Mouse (Mus musculus) CH12.LX (cell line): ENCODE results near the gene Ninj1. TPM values are rescaled to one million over a fixed set of nuclear protein-coding genes. Genes with fewer than 3 reads are reported as not detected.

ENCODE experiments used
- DNase-seq: peaks from one replicate; pipeline ENCODE4 v3.0.0-alpha.2; 2013; ENCODE audit errors: extremely low read depth
- H3K27ac ChIP-seq: 2 replicates; pipeline ENCODE4 v1.5.1; 2012; ENCODE audit warnings: low read depth, mild to moderate bottlenecking, control low read depth, moderate library complexity; ENCODE audit not compliant: insufficient read depth
- H3K27me3 ChIP-seq: replicated peaks from 2 replicates; pipeline ENCODE3; 2012; ENCODE audit warnings: inconsistent platforms
- H3K36me3 ChIP-seq, 2 experiments: replicated peaks in 1 of 2; 2 replicates each; pipeline versions ENCODE3 to v1.6.1; 2012; ENCODE audit warnings: inconsistent platforms in 1 of 2, low read length in 1 of 2, mild to moderate bottlenecking in 1 of 2, mixed read lengths in 1 of 2, moderate library complexity in 1 of 2; ENCODE audit not compliant: control insufficient read depth in 1 of 2, insufficient read depth in 1 of 2
- H3K4me1 ChIP-seq, 2 experiments: 2 replicates each; pipeline ENCODE4 v1.6.1; 2012; ENCODE audit warnings: inconsistent platforms in 1 of 2, moderate library complexity in 1 of 2; ENCODE audit not compliant: insufficient read depth in 2 of 2, control insufficient read depth in 1 of 2
- H3K4me2 ChIP-seq: 2 replicates; pipeline ENCODE4 v1.6.1; 2012; ENCODE audit warnings: low read depth, mild to moderate bottlenecking, control low read depth; ENCODE audit not compliant: poor library complexity, insufficient read depth, severe bottlenecking
- H3K4me3 ChIP-seq, 3 experiments: fragments of 150-350 bp in 1 of 3; sonication (generic) in 1 of 3; replicated peaks in 1 of 3; 2 replicates each; pipeline versions ENCODE3 to v1.5.1; 2011 to 2012; ENCODE audit warnings: low read depth in 2 of 3, low read length in 2 of 3, mild to moderate bottlenecking in 2 of 3, moderate library complexity in 2 of 3, control low read depth in 1 of 3, improper control_type of control experiment in 1 of 3, inconsistent platforms in 1 of 3, mixed read lengths in 1 of 3; ENCODE audit not compliant: poor library complexity in 1 of 3
- H3K79me2 ChIP-seq: replicated peaks from 2 replicates; pipeline ENCODE4 v1.6.1; 2012; ENCODE audit warnings: mild to moderate bottlenecking, moderate library complexity; ENCODE audit not compliant: control insufficient read depth, poor library complexity, insufficient read depth, severe bottlenecking; ENCODE audit errors: extremely low read depth
- H3K9ac ChIP-seq: 2 replicates; pipeline ENCODE4 v1.6.1; 2012; ENCODE audit warnings: low read depth, mild to moderate bottlenecking, control low read depth, moderate library complexity; ENCODE audit not compliant: insufficient read depth
- H3K9me3 ChIP-seq: replicated peaks from 2 replicates; pipeline ENCODE3; 2012; ENCODE audit warnings: low read length, inconsistent platforms, mixed read lengths
- CHD2 ChIP-seq: IDR thresholded peaks from 2 replicates; pipeline ENCODE4 v1.6.1; 2011; ENCODE audit warnings: low read length, improper control_type of control experiment
- ETS1 ChIP-seq: conservative IDR thresholded peaks from 2 replicates; pipeline ENCODE4 v1.6.1; 2012; ENCODE audit warnings: low read depth, mild to moderate bottlenecking, inconsistent platforms, low read length, improper control_type of control experiment, moderate library complexity
- HCFC1 ChIP-seq: IDR thresholded peaks from 2 replicates; pipeline ENCODE4 v1.6.1; 2012; ENCODE audit warnings: low read depth, mild to moderate bottlenecking, inconsistent platforms, low read length, improper control_type of control experiment
- IRF4 ChIP-seq: IDR thresholded peaks from 2 replicates; pipeline ENCODE4 v1.6.1; 2014; ENCODE audit warnings: low read depth, mild to moderate bottlenecking, inconsistent platforms, low read length, improper control_type of control experiment
- JUN ChIP-seq: IDR thresholded peaks from 2 replicates; pipeline ENCODE4 v1.6.1; 2011; ENCODE audit warnings: low read depth, mild to moderate bottlenecking, low read length, improper control_type of control experiment, moderate library complexity; ENCODE audit not compliant: insufficient read depth
- JUND ChIP-seq: conservative IDR thresholded peaks from 2 replicates; pipeline ENCODE4 v1.6.1; 2011; ENCODE audit warnings: low read depth, low read length, improper control_type of control experiment
- MAFK ChIP-seq: IDR thresholded peaks from 2 replicates; pipeline ENCODE4 v1.6.1; 2011; ENCODE audit warnings: low read length, improper control_type of control experiment; ENCODE audit not compliant: insufficient replicate concordance
- MAZ ChIP-seq: IDR thresholded peaks from 2 replicates; pipeline ENCODE4 v1.6.1; 2012; ENCODE audit warnings: low read depth, mild to moderate bottlenecking, inconsistent platforms, low read length, improper control_type of control experiment, moderate library complexity
- MEF2A ChIP-seq: IDR thresholded peaks from 2 replicates; pipeline ENCODE4 v1.6.1; 2014; ENCODE audit warnings: low read depth, mild to moderate bottlenecking, inconsistent platforms, low read length, improper control_type of control experiment, borderline replicate concordance
- NELFE ChIP-seq: IDR thresholded peaks from 2 replicates; pipeline ENCODE4 v1.6.1; 2011; ENCODE audit warnings: low read depth, low read length, improper control_type of control experiment
- SMC3 ChIP-seq: IDR thresholded peaks from 2 replicates; pipeline ENCODE4 v1.6.1; 2011; ENCODE audit warnings: low read depth, low read length, improper control_type of control experiment
- UBTF ChIP-seq: IDR thresholded peaks from 2 replicates; pipeline ENCODE4 v1.6.1; 2012; ENCODE audit warnings: low read depth, mild to moderate bottlenecking, inconsistent platforms, low read length, improper control_type of control experiment, moderate library complexity
- USF2 ChIP-seq: conservative IDR thresholded peaks from 2 replicates; pipeline ENCODE4 v1.6.1; 2011; ENCODE audit warnings: low read depth, low read length, improper control_type of control experiment
- ZC3H11A ChIP-seq: IDR thresholded peaks from 2 replicates; pipeline ENCODE4 v1.6.1; 2012; ENCODE audit warnings: low read depth, mild to moderate bottlenecking, inconsistent platforms, low read length, improper control_type of control experiment
- dilution Hi-C: fragments of 300-500 bp; cut with MboI; formaldehyde crosslinking; loops from 2 replicates; pipeline ENCODE4 v1.14.3; 2020; ENCODE audit warnings: low sequenced_read_pairs; ENCODE audit not compliant: extremely low pct_unique_long_range_greater_than_20kb, extremely low pct_ligation_motif_present
- in situ Hi-C: fragments of 300-500 bp; cut with MboI; formaldehyde crosslinking; loops from 3 replicates; pipeline ENCODE4 v1.14.3; 2019; ENCODE audit warnings: low sequenced_read_pairs, low pct_ligation_motif_present, low pct_unique_long_range_greater_than_20kb, mixed read lengths
- polyA plus RNA-seq: library from polyadenylated mRNA; unstranded; fragments of >175 nt; gene quantifications from 2 replicates; pipeline ENCODE4 v1.2.1, GENCODE M21; 2012; ENCODE audit warnings: low read depth; ENCODE audit not compliant: insufficient read length
- total RNA-seq, 2 experiments: library from RNA; depleted of rRNA; stranded (reverse); fragments of 300-350 nt in 1 of 2; fragments of >200 nt in 1 of 2; gene quantifications; 2 replicates each; pipeline ENCODE4 v1.2.3; 2012 to 2014

Ninj1 gene
- total and polyA plus RNA-seq, 3 experiments: 12.7 to 25.2 (median 21.2) TPM

DNA sequence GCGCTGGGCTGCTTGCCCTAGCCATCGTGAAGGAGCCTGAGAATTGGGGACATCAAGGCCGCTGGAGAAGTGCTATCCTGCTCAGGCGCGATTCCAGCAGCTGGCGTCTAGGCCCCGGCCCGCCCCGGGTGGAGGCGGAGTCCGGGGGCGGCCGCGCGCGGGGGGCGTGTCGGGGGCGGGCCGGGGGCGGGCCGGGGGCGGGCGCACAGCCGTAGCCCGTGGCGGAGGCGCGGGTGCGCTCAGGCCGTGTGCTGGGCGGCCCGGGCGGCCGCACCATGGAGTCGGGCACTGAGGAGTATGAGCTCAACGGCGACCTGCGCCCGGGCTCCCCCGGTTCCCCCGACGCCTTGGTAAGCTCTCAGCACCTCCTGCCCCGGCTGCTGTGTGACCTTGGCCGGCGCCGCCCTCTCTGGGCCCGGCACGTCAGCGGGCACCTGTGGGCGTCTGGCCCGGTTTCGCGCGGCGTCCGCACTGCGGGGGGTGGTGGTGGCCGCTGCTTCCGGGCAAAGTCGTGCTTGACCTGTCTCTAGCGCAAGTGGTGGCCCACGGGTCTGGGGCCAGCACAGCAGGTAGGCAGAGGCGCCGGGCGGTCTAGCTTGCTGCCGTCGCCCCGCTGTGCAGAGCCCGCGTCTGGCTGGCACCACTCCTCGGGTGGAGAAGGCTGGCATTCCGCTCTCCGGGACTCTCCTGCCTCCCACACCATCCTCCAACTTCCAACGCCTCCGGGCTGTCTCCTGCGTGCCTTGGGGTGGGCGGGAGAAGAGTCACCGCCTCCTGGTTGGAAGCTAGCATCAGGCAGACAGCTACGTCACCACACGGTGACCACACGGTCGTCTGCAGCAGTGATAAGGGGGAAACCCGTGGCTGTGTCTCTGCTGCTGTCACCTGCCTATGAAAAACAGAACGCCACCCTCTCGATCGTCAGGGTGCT is at the start of gene Ninj1 (continued):
- TF ChIP-seq NELFE: peak; percentile 69; the same call in 1 of the 2 replicates
- TF ChIP-seq, all 38 proteins: peak for 18

DNA sequence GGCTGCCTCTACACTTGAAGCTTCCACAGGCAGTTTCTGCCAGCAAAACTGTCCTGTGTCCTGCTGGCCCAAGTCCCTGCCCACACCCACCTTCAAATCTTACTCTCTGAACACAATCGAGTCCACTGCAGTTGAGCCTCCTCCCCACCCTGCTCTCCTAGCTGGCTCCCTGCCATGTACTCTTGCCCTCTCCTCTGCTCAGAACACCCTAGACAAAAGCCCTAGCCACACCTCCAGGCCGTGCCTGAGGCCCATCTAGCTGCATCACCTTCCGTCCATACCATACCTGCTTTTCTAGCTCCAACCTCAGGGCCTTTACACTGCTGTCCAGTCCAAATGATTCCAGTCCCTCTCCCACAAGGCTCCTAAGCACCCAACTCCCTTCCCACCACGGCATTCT is 46.7 kb upstream of the Ninj1 start:
- Histone ChIP-seq H3K27ac (no peak overlapping the region), H3K9me3 (no peaks in the 10 kb centered on the region), H3K36me3 (no peaks in the 10 kb centered on the region), H3K4me3 (no peak overlapping the region), H3K79me2 (no peaks in the 10 kb centered on the region), H3K4me1 (no peaks in the 10 kb centered on the region), H3K27me3 (peaks cover 6% of the 10 kb centered on the region), H3K4me2 (no peak overlapping the region), H3K9ac (no peak overlapping the region)
- dilution Hi-C loops (no loop called here), in situ Hi-C loops (no loop called here)
- no peak for TF ChIP-seq MEF2A
- TF ChIP-seq ZC3H11A: no peak
- no peak for TF ChIP-seq IRF4
- no peak for TF ChIP-seq UBTF
- DNase-seq: no peak

- H3K9me3 ChIP-seq: peaks cover 4% of the 10 kb centered on the region
- dilution Hi-C loops: no loop called here
- H3K4me1 ChIP-seq: no peaks in the 10 kb centered on the region
- H3K36me3 ChIP-seq: no peaks in the 10 kb centered on the region
- no peak overlapping the region for H3K4me3 ChIP-seq
- in situ Hi-C loops: no loop called here
- no peak overlapping the region for H3K27ac ChIP-seq
- no peak overlapping the region for H3K9ac ChIP-seq
- peaks cover 7% of the 10 kb centered on the region for H3K27me3 ChIP-seq
- H3K79me2 ChIP-seq: no peaks in the 10 kb centered on the region
- no peak overlapping the region for H3K4me2 ChIP-seq
- DNase-seq: no peak
- no peak for TF ChIP-seq ETS1
Measured at GRCm38 (mm10) chr13:49142396-49142795, 44.9 kb upstream of the Ninj1 start.

DNA sequence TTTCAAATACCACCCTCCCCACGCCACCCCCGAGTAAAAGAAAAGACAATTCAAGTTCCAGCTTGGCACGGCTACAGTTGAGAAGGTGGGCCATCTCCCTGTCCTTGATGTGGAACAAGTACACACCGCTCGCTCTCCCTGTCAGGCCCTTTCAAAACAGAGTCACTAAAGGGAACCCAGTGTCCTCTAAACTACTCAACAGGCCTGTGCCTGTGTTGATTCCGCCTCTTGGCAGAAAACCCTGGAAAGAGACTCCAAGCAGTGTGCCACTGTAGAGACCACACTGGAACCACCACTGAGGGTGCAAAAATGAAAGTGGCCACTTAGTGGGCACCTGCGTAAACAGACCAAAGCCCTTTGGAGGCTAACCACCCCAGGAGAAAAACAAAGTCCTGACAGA is 44.0 kb upstream of the Ninj1 start:
- Histone ChIP-seq H3K36me3 (no peaks in the 10 kb centered on the region), H3K9me3 (peaks cover 7% of the 10 kb centered on the region), H3K4me1 (no peaks in the 10 kb centered on the region), H3K4me2 (no peak overlapping the region), H3K4me3 (no peak overlapping the region), H3K27ac (no peak overlapping the region), H3K79me2 (no peaks in the 10 kb centered on the region), H3K27me3 (peaks cover 4% of the 10 kb centered on the region), H3K9ac (no peak overlapping the region)
- DNase-seq: no peak
- in situ Hi-C loops: no loop called here
- dilution Hi-C loops: no loop called here
- TF ChIP-seq SMC3 (no peak), USF2 (no peak), CHD2 (no peak), MAZ (no peak), MAFK (no peak), ZC3H11A (no peak), JUN (no peak), JUND (no peak), HCFC1 (no peak)
- TF ChIP-seq, all 38 proteins: peak for 0
